Mouse (Mus musculus) C2C12 (cell line): Measurements from ENCODE around the gene Plekhg5.

Experiments
- CEBPB ChIP-seq: IDR thresholded peaks from one replicate; pipeline ENCODE4 v1.6.1; 2011; ENCODE audit warnings: low read depth, mild to moderate bottlenecking, control low read depth, moderate library complexity
- CTCF ChIP-seq: IDR thresholded peaks from one replicate; pipeline ENCODE4 v1.5.1; 2011; ENCODE audit not compliant: control insufficient read depth, insufficient read depth, insufficient read length
- FOSL1 ChIP-seq: IDR thresholded peaks from one replicate; pipeline ENCODE4 v1.8.0; 2011; ENCODE audit warnings: mild to moderate bottlenecking, low read length; ENCODE audit not compliant: poor library complexity, insufficient read depth, severe bottlenecking
- MAX ChIP-seq: IDR thresholded peaks from one replicate; pipeline ENCODE4 v1.6.1; 2011; ENCODE audit warnings: mild to moderate bottlenecking, control low read depth
- MYOD1 ChIP-seq: IDR thresholded peaks from one replicate; pipeline ENCODE4 v1.6.1; 2011; ENCODE audit warnings: low read depth; ENCODE audit not compliant: control insufficient read depth, insufficient read length
- MYOG ChIP-seq: IDR thresholded peaks from one replicate; pipeline ENCODE4 v1.6.1; 2011; ENCODE audit not compliant: control insufficient read depth, insufficient read length; ENCODE audit errors: extremely low read depth
- USF1 ChIP-seq: IDR thresholded peaks from one replicate; pipeline ENCODE4 v1.6.1; 2011; ENCODE audit warnings: low read depth, mild to moderate bottlenecking, control low read depth, moderate library complexity

- TF ChIP-seq MYOD1 (no peak), CTCF (no peak), MAX (no peak), CEBPB (no peak), MYOG (no peak), USF1 (no peak), FOSL1 (no peak)
Measured at GRCm38 (mm10) chr4:152028456-152028855, 43.8 kb upstream of the Plekhg5 start.
